Mouse (Mus musculus) brain, adult 2 months (tissue): ENCODE data around the gene Gm8914.
"Not testable (repeated sequence)": the region's sequence is repeated elsewhere in the genome, so short reads cannot be mapped to it uniquely, and the experiment has no call there.

ENCODE experiments used
- DNase-seq: peaks from one replicate; pipeline ENCODE4 v3.0.0; 2011; ENCODE audit warnings: low read depth, low spot score

Gene Gm8914

DNA sequence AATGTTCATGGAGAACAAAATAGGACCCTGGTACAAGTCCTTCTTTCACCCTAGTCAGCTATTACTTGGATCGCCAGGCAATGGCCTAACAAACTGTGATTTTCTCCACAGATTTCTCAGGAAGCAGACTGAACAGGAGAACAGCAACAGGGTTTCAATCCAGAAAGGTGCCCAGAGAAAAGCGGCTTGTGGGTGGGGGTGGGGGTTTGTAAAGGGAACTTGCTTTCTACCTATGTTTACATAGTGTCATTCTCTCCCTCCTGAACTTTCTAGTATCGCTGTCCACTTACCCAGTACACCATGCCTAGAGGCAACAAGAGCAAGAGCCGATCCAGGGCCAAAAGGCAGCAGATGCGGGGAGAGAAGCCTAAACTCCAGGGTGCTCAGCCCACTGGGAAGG lies at the start of gene Gm8914:
Gene Gm8914, plus strand, starts transcription at position 301 of the 400 bp plus-strand sequence.
- not testable (repeated sequence) for DNase-seq
